Comparison of ENCODE assay signal across 19 mouse cellular contexts in genomic region chr10:17681386-17681785, GRCm38 (mm10).
"Had no signal": no experiment of that assay in that cellular context is flagged by ENCODE, and none has a peak within 500 bp of the region (broad histone marks: within the 10 kb centered on the region; RNA-seq: fewer than 3 reads in every experiment).

No protein-coding gene starts in this region.

- H3K27ac ChIP-seq: heart, adult 2 months; heart, embryonic 13.5 days; heart, embryonic 15.5 days; hindbrain, embryonic 13.5 days; hindbrain, embryonic 15.5 days; hindbrain, postnatal 0 days; kidney, embryonic 15.5 days; layer of hippocampus, adult 2 months; left cerebral cortex, adult 2 months; limb, embryonic 10.5 days; limb, embryonic 12.5 days; liver, embryonic 14.5 days had no signal

- DNase-seq: forebrain, postnatal 0 days; gastrocnemius, postnatal 14 days; gastrocnemius, postnatal 36 days; heart, adult 11 months; heart, adult 2 months; heart, postnatal 14 days; heart, postnatal 36 days had no signal

- H3K4me2 ChIP-seq: heart, embryonic 13.5 days; heart, embryonic 15.5 days; hindbrain, embryonic 13.5 days; hindbrain, embryonic 15.5 days; kidney, embryonic 15.5 days; limb, embryonic 12.5 days; liver, embryonic 11.5 days had no signal

- H3K27me3 ChIP-seq: heart, embryonic 13.5 days; heart, embryonic 15.5 days; hindbrain, embryonic 13.5 days; hindbrain, embryonic 15.5 days; kidney, embryonic 15.5 days; limb, embryonic 12.5 days had no signal

- H3K9ac ChIP-seq: forebrain, postnatal 0 days; heart, embryonic 13.5 days; heart, embryonic 15.5 days; hindbrain, embryonic 13.5 days; hindbrain, embryonic 15.5 days; kidney, embryonic 15.5 days; limb, embryonic 12.5 days; liver, embryonic 14.5 days had no signal

- H3K4me3 ChIP-seq: heart, adult 2 months; heart, embryonic 13.5 days; heart, embryonic 15.5 days; hindbrain, embryonic 13.5 days; hindbrain, embryonic 15.5 days; kidney, embryonic 15.5 days; layer of hippocampus, adult 2 months; left cerebral cortex, adult 2 months; limb, embryonic 10.5 days; limb, embryonic 12.5 days had no signal

- H3K36me3 ChIP-seq: heart, embryonic 13.5 days; heart, embryonic 15.5 days; hindbrain, embryonic 13.5 days; hindbrain, embryonic 15.5 days; kidney, embryonic 15.5 days; limb, embryonic 10.5 days; limb, embryonic 12.5 days had no signal

- H3K4me1 ChIP-seq: heart, embryonic 15.5 days; hindbrain, embryonic 13.5 days; hindbrain, embryonic 15.5 days; limb, embryonic 10.5 days; limb, embryonic 12.5 days had no signal

- H3K9me3 ChIP-seq: heart, embryonic 13.5 days; heart, embryonic 15.5 days; hindbrain, embryonic 13.5 days; hindbrain, embryonic 15.5 days; kidney, embryonic 15.5 days; limb, embryonic 10.5 days; limb, embryonic 12.5 days had no signal

- ATAC-seq: forebrain, postnatal 0 days; hindbrain, postnatal 0 days had no signal
